5 mouse cellular contexts compared by ENCODE assay signal in genomic region chr6:69814972-69815371, GRCm38 (mm10).
DNase-seq lines count a peak whose midpoint lies in the region; TF ChIP-seq lines count a peak whose summit lies in the region.
"Not testable (repeated sequence)": the region's sequence is repeated elsewhere in the genome, so short reads cannot be mapped to it uniquely, and the experiment has no call there.

No protein-coding gene starts in this region.

- in situ Hi-C loops in CH12.LX (cut with MboI; ENCODE audit: low pct_ligation_motif_present, low pct_unique_long_range_greater_than_20kb, low sequenced_read_pairs), result not testable (repeated sequence)

- H3K9ac ChIP-seq in CH12.LX (ENCODE audit: insufficient read depth, low read depth), result not testable (repeated sequence)

- DNase-seq in CH12.LX (ENCODE audit: extremely low read depth), result peak; percentile 55
- peak; percentile 0 for DNase-seq in brain, adult 2 months (ENCODE audit: low read depth, low spot score)
- DNase-seq in lung, postnatal 36 days, result peak; percentile 1
- DNase-seq in spleen, adult 2 months (ENCODE audit: low read depth in 1 of 2, low spot score in 2 of 2), result peak; percentile 5 to 11
- DNase-seq in splenic B cell, adult 2 months (ENCODE audit: low read depth, low spot score), result peak; percentile 58

- not testable (repeated sequence) for TF ChIP-seq POLR2A in CH12.LX (IDR thresholded peaks at IDR 0.05; ENCODE audit: low read depth, low read length); spleen, adult 2 months (IDR thresholded peaks at IDR 0.05; ENCODE audit: low read depth, low read length)

- H3K4me3 ChIP-seq in CH12.LX (replicated peaks in 1 of 3; ENCODE audit: low read depth in 2 of 3, low read length in 2 of 3, poor library complexity in 1 of 3); spleen, adult 2 months (ENCODE audit: extremely low read depth, insufficient read depth, insufficient read length): not testable (repeated sequence)

- not testable (repeated sequence) for H3K9me3 ChIP-seq in CH12.LX (replicated peaks; ENCODE audit: low read length)

- H3K79me2 ChIP-seq in CH12.LX (replicated peaks; ENCODE audit: control insufficient read depth, extremely low read depth, insufficient read depth, poor library complexity, severe bottlenecking), result not testable (repeated sequence)

- not testable (repeated sequence) for TF ChIP-seq CTCF in CH12.LX (conservative IDR thresholded peaks at IDR 0.05 in 1 of 2, IDR thresholded peaks at IDR 0.05 in 1 of 2; ENCODE audit: low read depth in 2 of 2, low read length in 2 of 2); spleen, adult 2 months (IDR thresholded peaks at IDR 0.05; ENCODE audit: extremely low read depth, insufficient read depth, insufficient read length, insufficient replicate concordance)

- dilution Hi-C loops in CH12.LX (cut with MboI; ENCODE audit: extremely low pct_ligation_motif_present, extremely low pct_unique_long_range_greater_than_20kb, low sequenced_read_pairs), result not testable (repeated sequence)

- not testable (repeated sequence) for TF ChIP-seq RAD21 in CH12.LX (IDR thresholded peaks at IDR 0.05; ENCODE audit: low read depth, low read length)

- peaks cover 4 to 31% of the 10 kb centered on the region in 2 experiments; a peak in 3 of 4 replicates for H3K4me1 ChIP-seq in CH12.LX (ENCODE audit: control insufficient read depth in 1 of 2, insufficient read depth in 2 of 2)
- H3K4me1 ChIP-seq in spleen, adult 2 months (ENCODE audit: control insufficient read depth, insufficient read depth, insufficient read length), result not testable (repeated sequence)

- H3K4me2 ChIP-seq in CH12.LX (ENCODE audit: insufficient read depth, low read depth, poor library complexity, severe bottlenecking), result peak overlapping the region; percentile 62

- not testable (repeated sequence) for H3K27ac ChIP-seq in CH12.LX (ENCODE audit: insufficient read depth, low read depth)
- H3K27ac ChIP-seq in spleen, adult 2 months (ENCODE audit: insufficient read depth, low read length), result peak overlapping the region; percentile 61

- peak; percentile 43; the same call in 1 of the 2 replicates for TF ChIP-seq EP300 in CH12.LX (IDR thresholded peaks at IDR 0.05; ENCODE audit: low read length)

- H3K27me3 ChIP-seq in CH12.LX (replicated peaks); spleen, adult 2 months (ENCODE audit: control insufficient read depth, insufficient read depth, low read length); splenic B cell, adult 2 months (ENCODE audit: control insufficient read depth, insufficient read depth, low read length, poor library complexity, severe bottlenecking): not testable (repeated sequence)

- H3K36me3 ChIP-seq in CH12.LX (replicated peaks in 1 of 2; ENCODE audit: control insufficient read depth in 1 of 2, insufficient read depth in 1 of 2, low read length in 1 of 2); spleen, adult 2 months (ENCODE audit: control insufficient read depth, insufficient read depth, low read length); splenic B cell, adult 2 months (ENCODE audit: control insufficient read depth, insufficient read depth, low read length, poor library complexity, severe bottlenecking): not testable (repeated sequence)

TF ChIP-seq in CH12.LX, 34 proteins besides CTCF, POLR2A, EP300 and RAD21:
- 0 out of 2 replicates have a peak, but pooled peaks have one; percentile 36 for TF ChIP-seq BHLHE40 (IDR thresholded peaks at IDR 0.05; ENCODE audit: low read depth, low read length)
- 0 out of 2 replicates have a peak, but pooled peaks have one; percentile 18 for TF ChIP-seq TCF12 (IDR thresholded peaks at IDR 0.05; ENCODE audit: low read depth, low read length)
- peak; percentile 41; the same call in 1 of the 2 replicates for TF ChIP-seq ETS1 (conservative IDR thresholded peaks at IDR 0.05; ENCODE audit: low read depth, low read length)
- TF ChIP-seq TBP (conservative IDR thresholded peaks at IDR 0.05; ENCODE audit: low read depth, low read length), result 0 out of 2 replicates have a peak, but pooled peaks have one; percentile 44

Comparison
In these comparisons a context has a peak if more than half of its experiments do, and no peak if none do; other contexts are left out.
1. DNase-seq: peak in every context shown above with its lines; median percentile 58 in splenic B cell, adult 2 months; 55 in CH12.LX; 8 in spleen, adult 2 months; 1 in lung, postnatal 36 days; 0 in brain, adult 2 months.